Mouse (Mus musculus) frontal cortex, postnatal 14 days (tissue): ENCODE measurements around the gene Uxt.

Experiments
- DNase-seq, 2 experiments: peaks; one replicate each; pipeline ENCODE4 v3.0.0; 2022; ENCODE audit warnings: low spot score in 2 of 2

Uxt gene

GRCm38 (mm10) chrX:20961477-20962378, at the start of gene Uxt:
TSS of gene Uxt (minus strand) at chrX:20962017.
- DNase-seq = peak; percentile 83 to 84

GRCm38 (mm10) chrX:20980901-20981300, 19.1 kb upstream of the Uxt start:
- DNase-seq = no peak

GRCm38 (mm10) chrX:20950191-20950880, 11.5 kb downstream of the Uxt start, which contains the start of gene Elk1:
TSS of gene Elk1 (minus strand) at chrX:20950608.
- peak; percentile 77 to 89 for DNase-seq

- DNase-seq = peak in 1 of 2 experiments; percentile 49
Measured at GRCm38 (mm10) chrX:20946055-20946454, 15.8 kb downstream of the Uxt start.

GRCm38 (mm10) chrX:20931963-20932362, 29.9 kb downstream of the Uxt start:
- DNase-seq = no peak

- DNase-seq = no peak
Measured at GRCm38 (mm10) chrX:20931364-20931763, 30.5 kb downstream of the Uxt start, which contains the start of gene Cfp. TSS of gene Cfp (minus strand) at chrX:20931555.

GRCm38 (mm10) chrX:20929859-20930258, 32.0 kb downstream of the Uxt start:
- DNase-seq = no peak

- DNase-seq = no peak
Measured at GRCm38 (mm10) chrX:20924976-20925375, 36.8 kb downstream of the Uxt start.

- DNase-seq = no peak
Measured at GRCm38 (mm10) chrX:20923506-20923905, 38.3 kb downstream of the Uxt start.

- no peak for DNase-seq
Measured at GRCm38 (mm10) chrX:20921366-20921765, 40.5 kb downstream of the Uxt start.

GRCm38 (mm10) chrX:20920844-20921364, 40.9 kb downstream of the Uxt start, which contains the start of gene Syn1:
TSS of gene Syn1 (minus strand) at chrX:20921004.
- peak; percentile 76 to 80 for DNase-seq

- no peak for DNase-seq
Measured at GRCm38 (mm10) chrX:20920249-20920843, 41.5 kb downstream of the Uxt start.

- DNase-seq = no peak
Measured at GRCm38 (mm10) chrX:20915075-20915474, 46.7 kb downstream of the Uxt start.

GRCm38 (mm10) chrX:20913726-20914125, 48.1 kb downstream of the Uxt start:
- DNase-seq = no peak

- DNase-seq = no peak
Measured at GRCm38 (mm10) chrX:20910074-20910473, 51.7 kb downstream of the Uxt start.
